Mouse (Mus musculus) lung, embryonic 14.5 days (tissue): Measurements from ENCODE around the gene Cand1. TPM values are rescaled to one million over a fixed set of nuclear protein-coding genes. Genes with fewer than 3 reads are reported as not detected.
A peak's percentile ranks its signal among the peaks of the same experiment; 100 is the strongest.

Experiments
- ATAC-seq: fragments of 200-750 bp; cut with Nextera tagmentation; 2 replicates; pipeline ENCODE4 v1.8.0; 2017; ENCODE audit warnings: mild to moderate bottlenecking, moderate TSS enrichment, moderate library complexity; ENCODE audit not compliant: insufficient read depth
- DNase-seq: peaks from one replicate; pipeline ENCODE4 v3.0.0-alpha.2; 2015
- H3K27ac ChIP-seq: fragments of 300-500 bp; sonication (generic); 2 replicates; pipeline ENCODE4 v1.5.1; 2014; ENCODE audit warnings: low read depth, mild to moderate bottlenecking, moderate library complexity
- H3K27me3 ChIP-seq: fragments of 300-500 bp; sonication (generic); 2 replicates; pipeline ENCODE4 v1.6.1; 2014; ENCODE audit warnings: low read length, control low read depth; ENCODE audit not compliant: insufficient read depth
- H3K36me3 ChIP-seq: fragments of 300-500 bp; sonication (generic); 2 replicates; pipeline ENCODE4 v1.6.1; 2014; ENCODE audit warnings: control low read depth; ENCODE audit not compliant: insufficient read depth
- H3K4me1 ChIP-seq: fragments of 300-500 bp; sonication (generic); 2 replicates; pipeline ENCODE4 v1.6.1; 2014; ENCODE audit warnings: antibody characterized with exemption, control low read depth; ENCODE audit not compliant: insufficient read depth
- H3K4me2 ChIP-seq: fragments of 300-500 bp; sonication (generic); 2 replicates; pipeline ENCODE4 v1.6.1; 2014; ENCODE audit warnings: mild to moderate bottlenecking
- H3K4me3 ChIP-seq: fragments of 300-500 bp; sonication (generic); 2 replicates; pipeline ENCODE4 v1.5.1; 2014; ENCODE audit warnings: low read depth, low read length
- H3K9ac ChIP-seq: fragments of 300-500 bp; sonication (generic); 2 replicates; pipeline ENCODE4 v1.6.1; 2014
- H3K9me3 ChIP-seq: fragments of 300-500 bp; sonication (generic); 2 replicates; pipeline ENCODE4 v1.6.1; 2016; ENCODE audit warnings: low read depth, low read length, control low read depth
- CTCF ChIP-seq: IDR thresholded peaks from 2 replicates; pipeline ENCODE4 v1.5.1; 2016; ENCODE audit warnings: antibody characterized with exemption, low read depth
- WGBS: fragments of 180-500 bp; shearing (Covaris S2); extraction: QIAGEN DNeasy Blood & Tissue Kit; methylation state at CpG from one replicate; pipeline ENCODE4 v1.1.7; 2014; 5-methylcytosine and 5-hydroxymethylcytosine counted together
- polyA plus RNA-seq: library from polyadenylated mRNA; unstranded; fragments of >200 nt; fragmentation: Nextera tagmentation; extraction: Ambion mirVana; gene quantifications from 2 replicates; pipeline ENCODE4 v1.2.1, GENCODE M21; 2014

The Cand1 gene
- polyA plus RNA-seq, result 102 and 104 TPM in 2 replicates

- peak within 1 kb of the TSS; percentile 84 for H3K4me2 ChIP-seq
- no peaks in the 10 kb centered on the region for H3K27me3 ChIP-seq
- peak within 1 kb of the TSS; percentile 79 for H3K4me3 ChIP-seq
- peaks cover 14% of the 10 kb centered on the region; the same call in 1 of the 2 replicates for H3K36me3 ChIP-seq
- under 1% methylated on average over 67 of the region's 67 CpGs for whole genome bisulfite sequencing
- peak; percentile 99 for DNase-seq
- peak; percentile 97 for ATAC-seq
- H3K9ac ChIP-seq, result peak within 1 kb of the TSS; percentile 94
- no peak for TF ChIP-seq CTCF
- peaks cover 4% of the 10 kb centered on the region; the same call in 1 of the 2 replicates for H3K4me1 ChIP-seq
- no peaks in the 10 kb centered on the region for H3K9me3 ChIP-seq
- peak within 1 kb of the TSS; percentile 99 for H3K27ac ChIP-seq
These were observed at the start of gene Cand1 for GRCm38 (mm10) chr10:119239969-119240721. Cand1 (minus strand) TSS chr10:119240055.

- no peak for TF ChIP-seq CTCF
- Histone ChIP-seq H3K27ac (no peak overlapping the region), H3K36me3 (no peaks in the 10 kb centered on the region), H3K4me3 (no peak overlapping the region), H3K9me3 (no peaks in the 10 kb centered on the region), H3K27me3 (no peaks in the 10 kb centered on the region), H3K9ac (no peak overlapping the region), H3K4me1 (no peaks in the 10 kb centered on the region), H3K4me2 (no peak overlapping the region)
- 81% methylated on average over 10 of the region's 10 CpGs for WGBS
- ATAC-seq, result no peak
- no peak for DNase-seq
These were observed 39.0 kb upstream of the Cand1 start for GRCm38 (mm10) chr10:119278871-119279270.

- no peaks in the 10 kb centered on the region for H3K4me1 ChIP-seq
- DNase-seq (no peak), ATAC-seq (no peak)
- no peak overlapping the region for H3K4me3 ChIP-seq
- whole genome bisulfite sequencing, result 82% methylated on average over 6 of the region's 6 CpGs
- H3K4me2 ChIP-seq, result no peak overlapping the region
- H3K36me3 ChIP-seq, result no peaks in the 10 kb centered on the region
- no peak overlapping the region for H3K9ac ChIP-seq
- TF ChIP-seq CTCF, result no peak
- H3K27ac ChIP-seq, result no peak overlapping the region
- no peaks in the 10 kb centered on the region for H3K9me3 ChIP-seq
- no peaks in the 10 kb centered on the region for H3K27me3 ChIP-seq
These were observed 34.5 kb upstream of the Cand1 start for GRCm38 (mm10) chr10:119274333-119274732.

DNA sequence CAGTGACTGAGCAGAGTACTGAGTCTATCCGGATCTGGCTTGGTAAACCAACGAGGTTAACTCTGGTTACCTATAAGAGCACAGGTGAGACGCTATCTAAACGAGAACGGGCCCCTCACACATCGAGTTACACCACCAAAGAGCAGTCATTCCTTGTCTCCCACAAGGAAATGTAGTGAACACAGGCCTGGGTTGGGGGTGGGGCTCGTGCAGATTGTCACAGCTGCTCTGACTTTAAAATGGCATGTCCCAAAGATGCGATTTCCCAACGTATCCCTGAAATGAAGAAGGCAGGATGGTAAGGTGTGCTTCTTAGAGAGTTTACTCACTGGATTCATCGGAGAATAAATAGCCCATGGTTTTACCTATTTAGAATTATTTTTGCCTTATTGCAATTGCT, 32.7 kb upstream of the Cand1 start:
- no peak for TF ChIP-seq CTCF
- no peaks in the 10 kb centered on the region for H3K4me1 ChIP-seq
- no peak overlapping the region for H3K4me3 ChIP-seq
- DNase-seq, result no peak
- WGBS, result 73% methylated on average over 10 of the region's 10 CpGs
- H3K9me3 ChIP-seq, result no peaks in the 10 kb centered on the region
- H3K27me3 ChIP-seq, result no peaks in the 10 kb centered on the region
- H3K4me2 ChIP-seq, result no peak overlapping the region
- no peak for ATAC-seq
- no peak overlapping the region for H3K27ac ChIP-seq
- no peak overlapping the region for H3K9ac ChIP-seq
- H3K36me3 ChIP-seq, result no peaks in the 10 kb centered on the region

DNA sequence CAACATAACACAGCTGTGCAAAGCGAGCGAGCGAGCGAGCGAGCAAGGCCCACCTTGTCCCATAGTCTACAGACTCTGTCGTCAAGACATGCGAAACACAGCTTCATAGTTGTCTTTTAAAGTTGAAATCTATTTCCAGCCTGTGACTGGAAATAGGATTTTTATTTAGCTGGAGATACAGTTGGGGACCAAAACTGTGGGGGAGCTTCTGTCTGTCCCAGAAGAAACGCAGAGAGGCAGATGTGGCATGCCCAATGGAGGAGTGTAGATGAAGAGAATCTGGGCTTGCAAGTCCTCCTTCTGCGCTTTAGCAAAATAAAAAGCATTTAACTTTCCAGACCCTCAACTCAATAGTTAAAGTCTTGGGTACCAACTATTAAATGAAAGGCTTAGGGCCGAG, 32.1 kb upstream of the Cand1 start:
- Histone ChIP-seq H3K27me3 (no peaks in the 10 kb centered on the region), H3K4me2 (no peak overlapping the region), H3K36me3 (no peaks in the 10 kb centered on the region), H3K9me3 (no peaks in the 10 kb centered on the region), H3K9ac (no peak overlapping the region), H3K4me1 (no peaks in the 10 kb centered on the region), H3K27ac (no peak overlapping the region), H3K4me3 (no peak overlapping the region)
- 86% methylated on average over 10 of the region's 10 CpGs for WGBS
- DNase-seq, result no peak
- no peak for TF ChIP-seq CTCF
- no peak for ATAC-seq

DNA sequence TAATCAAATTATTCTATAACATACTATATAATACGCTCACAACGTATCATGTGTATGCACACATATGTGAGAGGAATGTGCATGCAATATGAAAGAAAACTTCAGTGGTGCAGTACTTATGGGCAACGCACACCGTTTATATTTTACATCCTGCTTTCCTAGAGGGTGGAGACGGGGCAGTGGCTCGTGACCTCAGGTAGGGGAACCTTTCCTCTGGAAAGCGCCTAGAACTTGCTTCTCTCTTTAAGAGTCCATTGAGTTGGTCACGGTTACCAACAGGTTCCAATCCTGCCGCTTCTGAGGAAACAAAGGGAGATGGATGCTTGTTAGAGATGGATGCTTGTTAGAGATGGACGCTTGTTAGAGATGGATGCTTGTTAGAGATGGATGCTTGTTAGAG, 31.2 kb upstream of the Cand1 start:
- H3K36me3 ChIP-seq, result no peaks in the 10 kb centered on the region
- no peak overlapping the region for H3K4me3 ChIP-seq
- no peak overlapping the region for H3K27ac ChIP-seq
- no peak overlapping the region for H3K9ac ChIP-seq
- TF ChIP-seq CTCF, result no peak
- H3K9me3 ChIP-seq, result no peaks in the 10 kb centered on the region
- ATAC-seq (no peak), DNase-seq (no peak)
- no peak overlapping the region for H3K4me2 ChIP-seq
- 82% methylated on average over 10 of the region's 10 CpGs for WGBS
- H3K27me3 ChIP-seq, result no peaks in the 10 kb centered on the region
- H3K4me1 ChIP-seq, result no peaks in the 10 kb centered on the region

DNA sequence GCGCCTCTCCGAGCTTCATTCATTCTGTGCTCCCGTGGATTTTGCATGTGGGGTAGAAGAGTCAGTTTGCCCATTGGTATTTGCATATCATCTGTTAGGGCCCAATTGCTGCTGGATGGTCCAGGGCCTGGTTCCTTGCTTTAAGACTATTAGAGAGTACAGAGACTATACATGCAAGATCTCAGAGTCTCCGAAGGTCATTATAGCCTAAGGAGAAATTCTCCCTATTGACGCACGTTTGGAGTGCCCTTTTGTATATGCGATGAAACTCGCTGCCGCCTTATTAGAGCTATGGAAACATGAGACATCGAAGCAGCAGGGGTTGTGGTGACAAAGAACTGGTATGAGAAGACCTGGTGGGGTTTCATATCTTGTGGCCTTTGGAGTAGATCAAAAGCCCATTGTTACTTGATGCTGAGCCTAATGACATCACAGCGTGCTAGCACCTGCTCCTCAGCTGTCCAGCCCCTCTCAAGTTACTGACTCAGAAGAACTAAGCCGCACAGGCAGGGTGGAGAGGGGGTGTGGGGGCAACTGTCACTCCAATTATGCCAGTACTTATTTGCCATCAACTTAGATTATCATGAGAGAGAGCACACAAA, 30.6 kb upstream of the Cand1 start:
- no peak for TF ChIP-seq CTCF
- Histone ChIP-seq H3K4me3 (no peak overlapping the region), H3K9me3 (no peaks in the 10 kb centered on the region), H3K36me3 (no peaks in the 10 kb centered on the region), H3K9ac (no peak overlapping the region), H3K27me3 (no peaks in the 10 kb centered on the region), H3K27ac (no peak overlapping the region), H3K4me2 (no peak overlapping the region), H3K4me1 (no peaks in the 10 kb centered on the region)
- 71% methylated on average over 12 of the region's 12 CpGs for WGBS
- ATAC-seq (no peak), DNase-seq (no peak)
